Mouse (Mus musculus) spleen, adult 2 months (tissue): Measurements from ENCODE around the gene 3110082I17Rik. TPM values are rescaled to one million over a fixed set of nuclear protein-coding genes. Genes with fewer than 3 reads are reported as not detected.

Source experiments
- DNase-seq, 2 experiments: peaks; one replicate each; pipeline versions ENCODE4 v3.0.0 to v3.0.0-alpha.2; 2012 to 2021; ENCODE audit warnings: low spot score in 2 of 2, low read depth in 1 of 2
- H3K27ac ChIP-seq: fragments of 200-500 bp; 2 replicates; pipeline ENCODE4 v1.5.1; 2012; ENCODE audit warnings: low read length, inconsistent platforms; ENCODE audit not compliant: insufficient read depth
- H3K27me3 ChIP-seq: fragments of 200-500 bp; 2 replicates; pipeline ENCODE4 v1.6.1; 2012; ENCODE audit warnings: mild to moderate bottlenecking, moderate library complexity, low read length, inconsistent platforms; ENCODE audit not compliant: control insufficient read depth, insufficient read depth
- H3K36me3 ChIP-seq: fragments of 200-500 bp; 2 replicates; pipeline ENCODE4 v1.6.1; 2012; ENCODE audit warnings: mild to moderate bottlenecking, low read length, inconsistent platforms; ENCODE audit not compliant: control insufficient read depth, insufficient read depth
- H3K4me1 ChIP-seq: fragments of 200-500 bp; 2 replicates; pipeline ENCODE4 v1.6.1; 2011; ENCODE audit warnings: inconsistent platforms; ENCODE audit not compliant: control insufficient read depth, insufficient read depth, insufficient read length
- H3K4me3 ChIP-seq: fragments of 200-500 bp; 2 replicates; pipeline ENCODE4 v1.5.1; 2011; ENCODE audit warnings: mild to moderate bottlenecking, inconsistent platforms; ENCODE audit not compliant: insufficient read depth, insufficient read length; ENCODE audit errors: extremely low read depth
- CTCF ChIP-seq: fragments of 200-500 bp; IDR thresholded peaks from 2 replicates; pipeline ENCODE4 v1.5.1; 2011; ENCODE audit warnings: mild to moderate bottlenecking, inconsistent platforms; ENCODE audit not compliant: insufficient read depth, insufficient read length, insufficient replicate concordance; ENCODE audit errors: extremely low read depth
- POLR2A ChIP-seq: fragments of 200-500 bp; IDR thresholded peaks from 2 replicates; pipeline ENCODE4 v1.6.1; 2011; ENCODE audit warnings: low read depth, low read length, inconsistent platforms
- WGBS: fragments of 180-500 bp; shearing (Covaris S2); methylation state at CpG from one replicate; pipeline ENCODE4 v1.1.7; 2018; 5-methylcytosine and 5-hydroxymethylcytosine counted together
- polyA plus RNA-seq: library from polyadenylated mRNA; depleted of rRNA; stranded (reverse); fragments of >200 nt; gene quantifications from 2 replicates; pipeline ENCODE4 v1.2.3, GENCODE M21; 2012

The 3110082I17Rik gene
- polyA plus RNA-seq, 1 experiment, result 5.2 TPM

DNA sequence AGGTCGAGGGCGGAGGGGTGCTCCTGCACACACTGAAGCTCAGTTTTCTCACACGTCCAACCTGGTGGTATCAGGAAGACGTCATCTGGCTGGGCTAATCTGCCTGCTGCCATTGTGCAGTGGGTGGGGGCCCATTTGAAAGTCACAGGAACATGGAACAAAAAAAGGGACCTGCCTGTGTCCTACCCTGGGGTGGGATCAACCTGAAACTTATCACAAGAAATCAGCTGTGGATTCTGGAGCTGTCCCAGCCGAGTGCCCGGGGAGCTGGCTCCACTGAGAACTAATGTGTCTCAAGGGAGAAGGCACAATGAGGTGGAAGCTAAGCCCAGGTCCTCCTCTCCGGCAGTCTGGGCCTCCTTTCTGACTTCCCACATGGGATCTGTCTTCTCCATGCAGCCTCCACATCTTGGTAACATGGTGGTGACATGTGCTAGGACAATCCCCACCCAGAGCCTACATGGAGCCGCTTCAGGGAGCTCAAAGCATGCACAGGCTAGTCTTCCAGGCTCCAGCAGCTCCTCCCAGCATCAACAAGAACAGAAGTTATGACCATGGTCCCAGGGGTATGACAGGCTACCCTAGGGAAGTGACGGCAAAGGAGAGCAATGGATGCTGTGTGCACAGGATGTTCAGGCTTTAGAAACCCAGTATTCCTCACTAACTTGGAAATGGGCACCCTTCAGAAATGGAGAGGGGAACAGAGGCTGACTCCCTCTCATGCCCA lies 26.3 kb downstream of the 3110082I17Rik start:
- TF ChIP-seq CTCF, result no peak
- no peak for TF ChIP-seq POLR2A
- 86% methylated on average over 9 of the region's 9 CpGs for WGBS
- H3K4me3 ChIP-seq, result no peak overlapping the region
- no peaks in the 10 kb centered on the region for H3K4me1 ChIP-seq
- H3K36me3 ChIP-seq, result no peaks in the 10 kb centered on the region
- DNase-seq, result no peak
- no peaks in the 10 kb centered on the region for H3K27me3 ChIP-seq
- no peak overlapping the region for H3K27ac ChIP-seq

DNA sequence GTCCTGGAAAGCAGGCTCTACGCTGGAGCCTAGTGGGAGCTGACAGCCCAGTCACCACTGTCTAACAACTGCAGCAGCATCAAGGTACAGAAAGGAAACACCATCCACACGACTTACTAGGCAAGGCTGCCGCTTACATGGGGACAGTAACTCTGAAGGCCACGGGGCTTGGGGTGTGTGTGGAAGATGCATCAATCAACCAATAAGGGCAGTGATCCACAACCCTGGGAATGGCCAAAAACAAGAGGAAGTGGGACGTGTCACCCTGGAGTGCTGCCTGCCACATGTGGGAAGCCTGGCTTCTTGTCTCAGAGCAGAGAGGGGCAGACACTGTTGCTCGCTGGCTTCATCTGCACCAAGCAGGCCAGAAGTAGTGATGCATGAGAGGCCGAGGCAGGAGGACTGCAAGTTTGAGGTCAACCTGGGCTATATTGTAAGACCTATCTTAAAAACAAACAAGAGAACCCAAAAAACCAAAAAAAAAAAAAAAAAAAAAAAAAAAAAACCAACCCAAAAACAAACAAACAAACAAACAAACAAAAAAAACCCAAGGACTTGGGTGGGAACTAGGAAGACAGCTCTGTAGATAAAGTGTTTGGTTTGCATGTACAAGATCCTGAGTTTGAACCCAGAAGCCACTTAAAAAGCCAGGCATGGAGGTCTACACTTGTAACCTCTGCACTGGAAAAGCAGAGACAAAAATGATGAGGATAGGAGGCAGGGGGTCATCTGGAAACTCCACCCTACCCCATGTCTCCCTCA lies 27.4 kb downstream of the 3110082I17Rik start:
- H3K27me3 ChIP-seq, result no peaks in the 10 kb centered on the region
- no peak overlapping the region for H3K27ac ChIP-seq
- no peak overlapping the region for H3K4me3 ChIP-seq
- WGBS, result 85% methylated on average over 7 of the region's 7 CpGs
- no peak for TF ChIP-seq CTCF
- TF ChIP-seq POLR2A, result no peak
- no peaks in the 10 kb centered on the region for H3K36me3 ChIP-seq
- no peaks in the 10 kb centered on the region for H3K4me1 ChIP-seq
- no peak for DNase-seq

DNA sequence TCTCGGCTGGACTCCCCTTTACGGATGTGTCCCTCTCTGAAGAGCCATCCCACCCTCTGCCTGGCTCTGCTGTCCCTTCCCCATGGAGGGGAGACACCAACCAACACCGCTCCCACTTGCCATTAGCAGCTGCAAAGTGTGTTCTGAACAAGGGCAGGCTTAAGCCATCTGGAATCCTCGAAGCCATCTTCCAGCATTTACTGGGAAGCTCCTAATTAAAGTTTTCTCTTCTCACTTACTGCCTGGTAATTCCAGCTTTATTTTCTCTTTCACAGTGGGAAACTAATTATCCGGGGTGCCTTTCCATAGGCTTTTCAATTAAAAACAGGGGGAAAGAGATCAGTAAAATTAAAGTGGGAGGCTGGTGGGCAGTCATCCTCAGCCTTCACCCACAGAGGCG lies 28.0 kb downstream of the 3110082I17Rik start:
- 93% methylated on average over 6 of the region's 6 CpGs for WGBS
- Histone ChIP-seq H3K4me3 (no peak overlapping the region), H3K4me1 (no peaks in the 10 kb centered on the region), H3K27ac (no peak overlapping the region), H3K27me3 (no peaks in the 10 kb centered on the region), H3K36me3 (no peaks in the 10 kb centered on the region)
- no peak for DNase-seq
- TF ChIP-seq POLR2A (no peak), CTCF (no peak)

DNA sequence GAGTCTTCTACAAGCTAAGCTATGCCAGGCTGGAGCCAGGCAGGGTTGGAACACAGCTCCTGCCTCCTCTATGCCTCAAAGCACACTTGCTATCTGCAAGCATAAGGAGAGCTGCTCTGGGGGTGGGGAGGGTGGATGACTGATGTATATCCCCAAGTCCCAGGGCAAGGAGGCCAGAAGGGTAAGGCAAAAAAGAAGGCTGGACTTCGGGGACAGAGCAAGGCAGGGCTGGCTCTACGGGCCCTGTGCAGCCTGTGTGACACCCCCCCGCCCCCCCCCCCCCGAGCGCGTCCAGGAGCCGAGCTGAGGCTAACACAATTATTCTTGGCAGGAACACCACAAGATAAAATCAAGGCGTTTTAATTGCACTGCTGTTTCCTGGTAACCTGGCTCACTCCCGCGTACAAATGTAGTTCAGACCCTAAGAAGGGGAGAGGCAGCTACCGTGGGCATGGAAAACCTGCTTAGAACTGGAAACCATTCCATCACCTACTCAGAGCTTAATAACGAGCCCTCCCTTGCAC lies 30.4 kb downstream of the 3110082I17Rik start:
- TF ChIP-seq CTCF (no peak), POLR2A (no peak)

DNA sequence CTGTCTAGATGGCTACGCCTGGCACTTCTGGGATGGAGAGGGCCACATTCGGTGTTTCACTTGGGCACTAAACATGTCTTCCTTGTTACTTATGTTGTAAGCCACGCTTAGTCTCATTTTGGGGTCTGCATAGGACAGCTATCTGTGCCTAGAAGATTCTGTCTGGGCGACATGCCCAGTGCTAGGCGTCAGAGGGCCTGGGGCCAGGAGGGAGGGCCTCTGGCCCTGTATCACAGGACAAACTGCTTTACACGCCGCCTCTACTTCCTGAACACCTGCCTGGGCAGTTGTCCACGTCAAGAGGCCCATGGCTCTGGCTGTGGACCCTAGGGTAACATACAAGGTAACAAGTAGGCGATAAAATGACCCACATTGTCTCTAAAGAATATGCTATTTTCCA lies 32.3 kb downstream of the 3110082I17Rik start:
- H3K27me3 ChIP-seq, result no peaks in the 10 kb centered on the region
- H3K4me1 ChIP-seq, result no peaks in the 10 kb centered on the region
- no peak overlapping the region for H3K27ac ChIP-seq
- WGBS, result 79% methylated on average over 9 of the region's 9 CpGs
- DNase-seq, result no peak
- TF ChIP-seq CTCF (no peak), POLR2A (no peak)
- H3K4me3 ChIP-seq, result no peak overlapping the region
- no peaks in the 10 kb centered on the region for H3K36me3 ChIP-seq

More for the DNA sequence above, 30.4 kb downstream of the 3110082I17Rik start:
- H3K27ac ChIP-seq, result no peak overlapping the region
- H3K36me3 ChIP-seq, result no peaks in the 10 kb centered on the region
- H3K27me3 ChIP-seq, result no peaks in the 10 kb centered on the region
- no peak overlapping the region for H3K4me3 ChIP-seq
- 38% methylated on average over 12 of the region's 12 CpGs for WGBS
- no peak for DNase-seq
- no peaks in the 10 kb centered on the region for H3K4me1 ChIP-seq

DNA sequence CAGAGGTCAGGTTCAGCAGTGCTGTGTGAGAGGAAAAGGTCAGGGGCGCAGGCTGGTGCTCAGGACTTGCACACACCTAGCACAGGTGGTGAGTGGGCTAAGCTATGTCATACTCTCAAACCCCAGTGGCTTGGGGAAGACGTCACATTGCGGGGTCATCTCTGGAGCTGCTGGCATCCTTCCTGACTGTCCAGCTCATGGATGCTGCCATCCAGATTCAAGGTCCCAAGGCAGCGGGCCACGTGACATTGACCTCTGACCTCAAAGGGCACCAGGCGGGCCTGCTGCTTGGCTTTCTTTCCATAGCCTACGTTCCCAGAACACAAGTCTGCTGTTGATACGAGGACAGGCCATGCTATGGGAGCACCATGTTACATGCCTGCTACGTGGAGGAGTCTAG lies 33.3 kb downstream of the 3110082I17Rik start:
- no peak overlapping the region for H3K27ac ChIP-seq
- H3K4me3 ChIP-seq, result no peak overlapping the region
- H3K36me3 ChIP-seq, result no peaks in the 10 kb centered on the region
- H3K27me3 ChIP-seq, result no peaks in the 10 kb centered on the region
- DNase-seq, result no peak
- H3K4me1 ChIP-seq, result no peaks in the 10 kb centered on the region
- TF ChIP-seq POLR2A, result no peak
- TF ChIP-seq CTCF, result no peak
- WGBS, result 91% methylated on average over 9 of the region's 9 CpGs
